Mouse (Mus musculus) intestine, postnatal 0 days (tissue): ENCODE data around the gene Nudt8. TPM values are rescaled to one million over a fixed set of nuclear protein-coding genes. Genes with fewer than 3 reads are reported as not detected.
"Not testable (repeated sequence)": the region's sequence is repeated elsewhere in the genome, so short reads cannot be mapped to it uniquely, and the experiment has no call there.

Source experiments
- ATAC-seq: fragments of 200-750 bp; cut with Nextera tagmentation; 2 replicates; pipeline ENCODE4 v1.8.0; 2017; ENCODE audit warnings: mild to moderate bottlenecking, moderate TSS enrichment, moderate library complexity
- H3K27ac ChIP-seq: fragments of 300-500 bp; sonication (generic); 2 replicates; pipeline ENCODE4 v1.5.1; 2014; ENCODE audit warnings: mild to moderate bottlenecking, low read depth, low read length, moderate library complexity
- H3K27me3 ChIP-seq: fragments of 300-500 bp; sonication (generic); replicated peaks from 2 replicates; pipeline ENCODE4 v1.6.1; 2014; ENCODE audit warnings: low read length, mixed read lengths; ENCODE audit not compliant: control insufficient read depth, insufficient read depth
- H3K36me3 ChIP-seq: fragments of 300-500 bp; sonication (generic); 2 replicates; pipeline ENCODE4 v1.6.1; 2014; ENCODE audit warnings: mild to moderate bottlenecking, moderate library complexity; ENCODE audit not compliant: control insufficient read depth, insufficient read depth
- H3K4me1 ChIP-seq: fragments of 300-500 bp; sonication (generic); replicated peaks from 2 replicates; pipeline ENCODE4 v1.6.1; 2014; ENCODE audit warnings: antibody characterized with exemption, low read length, mixed read lengths; ENCODE audit not compliant: control insufficient read depth, insufficient read depth
- H3K4me2 ChIP-seq: fragments of 300-500 bp; sonication (generic); replicated peaks from 2 replicates; pipeline ENCODE4 v1.6.1; 2014; ENCODE audit warnings: low read depth, mild to moderate bottlenecking, moderate library complexity
- H3K4me3 ChIP-seq: fragments of 300-500 bp; sonication (generic); 2 replicates; pipeline ENCODE4 v1.5.1; 2014; ENCODE audit warnings: low read depth, low read length
- H3K9ac ChIP-seq: fragments of 300-500 bp; sonication (generic); 2 replicates; pipeline ENCODE4 v1.6.1; 2014; ENCODE audit warnings: mild to moderate bottlenecking, low read depth, low read length
- H3K9me3 ChIP-seq: fragments of 300-500 bp; sonication (generic); 2 replicates; pipeline ENCODE4 v1.6.1; 2016; ENCODE audit warnings: mixed run types; ENCODE audit not compliant: control insufficient read depth
- CTCF ChIP-seq: sonication (generic); IDR thresholded peaks from 2 replicates; pipeline ENCODE4 v1.5.1; 2016; ENCODE audit warnings: low read depth, mild to moderate bottlenecking, control low read depth, antibody characterized with exemption, moderate library complexity
- WGBS: fragments of 180-500 bp; shearing (Covaris S2); extraction: QIAGEN DNeasy Blood & Tissue Kit; methylation state at CpG from one replicate; pipeline ENCODE4 v1.1.7; 2014; 5-methylcytosine and 5-hydroxymethylcytosine counted together
- polyA plus RNA-seq: library from polyadenylated mRNA; unstranded; fragments of >200 nt; fragmentation: Nextera tagmentation; extraction: Ambion mirVana; gene quantifications from 2 replicates; pipeline ENCODE4 v1.2.1, GENCODE M21; 2015

The Nudt8 gene
- polyA plus RNA-seq, 1 experiment from 2014 or later = 31.7 TPM

DNA sequence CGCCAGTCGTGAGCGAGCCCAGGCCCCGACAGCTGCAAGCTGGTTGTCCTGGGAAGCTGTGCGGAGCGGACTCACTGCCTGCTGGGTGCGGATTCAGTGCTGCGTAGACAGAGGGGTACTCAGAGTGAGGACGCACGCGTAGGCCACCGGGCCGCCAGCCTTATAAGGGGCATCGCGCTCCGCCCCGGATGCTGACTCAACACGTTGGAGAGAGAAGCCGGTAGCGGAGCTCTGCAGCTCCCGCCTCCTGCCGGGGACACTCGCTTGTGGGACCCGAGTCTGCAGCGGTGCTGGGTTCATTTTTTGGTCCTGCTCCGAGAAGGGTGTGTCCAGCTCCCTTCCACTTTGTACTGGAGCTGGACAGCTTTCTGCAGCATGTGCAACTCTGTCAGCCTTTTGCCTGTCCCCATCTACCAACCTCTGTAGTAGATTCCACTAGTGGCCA, 37.4 kb downstream of the Nudt8 start, which contains the start of gene Gstp1:
Gene Gstp1, minus strand, starts transcription at position 198 of the 445 bp plus-strand sequence.
- Histone ChIP-seq H3K27ac (peak within 1 kb of the TSS; percentile 65), H3K9ac (peak within 1 kb of the TSS; percentile 59), H3K36me3 (no peaks in the 10 kb centered on the region), H3K4me1 (peaks cover 8% of the 10 kb centered on the region; the same call in 1 of the 2 replicates), H3K9me3 (no peaks in the 10 kb centered on the region), H3K4me2 (peak within 1 kb of the TSS; percentile 71), H3K27me3 (no peaks in the 10 kb centered on the region), H3K4me3 (peak within 1 kb of the TSS; percentile 53)
- peak; percentile 38 for ATAC-seq
- under 1% methylated on average over 26 of the region's 26 CpGs for WGBS
- peak; percentile 56 for TF ChIP-seq CTCF

DNA sequence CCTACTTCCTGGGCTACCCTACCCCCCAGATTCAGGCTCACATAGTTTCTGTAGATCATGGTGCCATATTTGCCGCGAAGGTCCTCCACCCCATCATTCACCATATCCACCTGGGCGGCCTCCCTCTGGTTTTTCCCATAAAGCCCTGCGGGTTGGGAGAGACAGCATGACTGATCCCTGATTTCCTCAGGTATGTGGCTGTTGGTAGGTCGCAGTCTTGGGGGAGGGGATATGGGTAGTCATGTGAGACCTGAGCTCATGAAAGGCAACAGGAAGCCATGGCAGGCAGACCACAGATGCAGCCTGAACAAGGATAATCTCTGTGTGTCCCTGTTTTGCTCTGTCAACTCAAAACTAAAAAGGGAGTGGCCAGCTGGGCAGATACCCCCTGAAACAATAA, 40.6 kb downstream of the Nudt8 start:
- not testable (repeated sequence) for H3K27ac ChIP-seq, ATAC-seq, H3K4me2 ChIP-seq, H3K27me3 ChIP-seq, H3K9ac ChIP-seq, H3K4me1 ChIP-seq, H3K36me3 ChIP-seq, H3K4me3 ChIP-seq, H3K9me3 ChIP-seq
- 92% methylated on average over 5 of the region's 5 CpGs for WGBS

GRCm38 (mm10) chr19:4041500-4041899, 41.1 kb downstream of the Nudt8 start:
- 85% methylated on average over 3 of the region's 4 CpGs for WGBS
- H3K36me3 ChIP-seq, ATAC-seq, H3K9me3 ChIP-seq, H3K27ac ChIP-seq, H3K9ac ChIP-seq, H3K4me1 ChIP-seq, H3K27me3 ChIP-seq: not testable (repeated sequence)
- peak overlapping the region; percentile 20; the same call in 1 of the 2 replicates for H3K4me3 ChIP-seq
- H3K4me2 ChIP-seq = peak overlapping the region; percentile 48

DNA sequence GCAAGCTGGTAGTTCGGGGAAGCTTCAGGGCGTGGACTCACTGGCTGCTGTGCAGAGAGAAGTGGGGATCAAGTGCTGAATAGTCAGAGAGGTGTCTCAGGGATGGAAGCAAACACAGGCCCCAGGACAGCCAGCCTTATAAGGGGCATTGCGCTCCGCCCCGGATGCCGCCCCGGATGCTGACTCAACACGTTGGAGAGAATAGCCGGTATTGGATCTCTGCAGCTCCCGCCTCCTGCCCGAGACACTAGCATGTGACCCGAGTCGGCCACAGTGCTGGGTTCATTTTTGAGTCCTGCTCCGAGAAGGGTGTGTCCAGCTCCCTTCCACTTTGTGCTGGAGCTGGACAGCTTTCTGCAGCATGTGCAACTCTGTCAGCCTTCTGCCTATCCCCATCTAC, 41.7 kb downstream of the Nudt8 start:
- peak overlapping the region; percentile 52 for H3K27ac ChIP-seq
- no peaks in the 10 kb centered on the region for H3K36me3 ChIP-seq
- peak; percentile 23; the same call in 1 of the 2 replicates for ATAC-seq
- H3K9me3 ChIP-seq = no peaks in the 10 kb centered on the region
- H3K4me1 ChIP-seq = peaks cover 6% of the 10 kb centered on the region; the same call in 1 of the 2 replicates
- no peak overlapping the region for H3K9ac ChIP-seq
- peak overlapping the region; percentile 20; the same call in 1 of the 2 replicates for H3K4me3 ChIP-seq
- H3K27me3 ChIP-seq = no peaks in the 10 kb centered on the region
- WGBS = 39% methylated on average over 14 of the region's 14 CpGs
- TF ChIP-seq CTCF = no peak
- peak overlapping the region; percentile 48 for H3K4me2 ChIP-seq

DNA sequence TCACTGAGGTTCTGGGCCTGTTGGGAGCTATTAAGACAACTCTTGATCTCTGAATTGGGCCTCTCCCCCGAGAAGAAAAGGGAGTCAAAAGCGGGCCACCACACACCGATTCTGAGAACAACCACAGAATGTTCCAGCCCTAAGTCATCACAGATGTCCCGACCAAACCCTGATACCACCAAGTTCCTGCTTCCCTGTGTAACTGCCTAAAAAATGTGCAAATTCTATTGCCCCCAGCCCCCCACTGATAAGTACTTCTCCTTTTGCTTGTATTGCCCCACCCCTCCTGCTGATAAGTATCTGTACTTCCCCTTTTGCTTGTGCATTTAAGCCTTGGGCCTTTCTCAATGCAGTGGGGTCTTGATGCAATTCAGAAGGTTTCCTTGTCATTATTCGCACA, 43.7 kb downstream of the Nudt8 start:
- WGBS = 85% methylated on average over 5 of the region's 5 CpGs
- ATAC-seq, H3K9me3 ChIP-seq, H3K9ac ChIP-seq, H3K4me3 ChIP-seq, H3K4me2 ChIP-seq, H3K36me3 ChIP-seq, H3K4me1 ChIP-seq, H3K27me3 ChIP-seq, H3K27ac ChIP-seq: not testable (repeated sequence)

- Histone ChIP-seq H3K36me3 (no peaks in the 10 kb centered on the region), H3K9ac (no peak within 1 kb of the TSS), H3K4me3 (no peak within 1 kb of the TSS), H3K4me2 (peak within 1 kb of the TSS; percentile 51), H3K9me3 (no peaks in the 10 kb centered on the region), H3K27ac (peak within 1 kb of the TSS; percentile 88), H3K4me1 (peaks cover 6% of the 10 kb centered on the region; the same call in 1 of the 2 replicates), H3K27me3 (no peaks in the 10 kb centered on the region)
- peak; percentile 84 for ATAC-seq
- peak; percentile 85 for TF ChIP-seq CTCF
- 19% methylated on average over 16 of the region's 16 CpGs for WGBS
Measured at GRCm38 (mm10) chr19:4045966-4046865, 45.8 kb downstream of the Nudt8 start, which contains the start of gene Gstp2. TSS of gene Gstp2 (minus strand) at chr19:4046023.
